Mouse (Mus musculus) spleen, adult 2 months (tissue): Measurements from ENCODE around the gene Ppp1r14a. TPM values are rescaled to one million over a fixed set of nuclear protein-coding genes. Genes with fewer than 3 reads are reported as not detected.

Source experiments
- DNase-seq, 2 experiments: peaks; one replicate each; pipeline versions ENCODE4 v3.0.0 to v3.0.0-alpha.2; 2012 to 2021; ENCODE audit warnings: low spot score in 2 of 2, low read depth in 1 of 2
- H3K27ac ChIP-seq: fragments of 200-500 bp; 2 replicates; pipeline ENCODE4 v1.5.1; 2012; ENCODE audit warnings: low read length, inconsistent platforms; ENCODE audit not compliant: insufficient read depth
- H3K27me3 ChIP-seq: fragments of 200-500 bp; 2 replicates; pipeline ENCODE4 v1.6.1; 2012; ENCODE audit warnings: mild to moderate bottlenecking, moderate library complexity, low read length, inconsistent platforms; ENCODE audit not compliant: control insufficient read depth, insufficient read depth
- H3K36me3 ChIP-seq: fragments of 200-500 bp; 2 replicates; pipeline ENCODE4 v1.6.1; 2012; ENCODE audit warnings: mild to moderate bottlenecking, low read length, inconsistent platforms; ENCODE audit not compliant: control insufficient read depth, insufficient read depth
- H3K4me1 ChIP-seq: fragments of 200-500 bp; 2 replicates; pipeline ENCODE4 v1.6.1; 2011; ENCODE audit warnings: inconsistent platforms; ENCODE audit not compliant: control insufficient read depth, insufficient read depth, insufficient read length
- H3K4me3 ChIP-seq: fragments of 200-500 bp; 2 replicates; pipeline ENCODE4 v1.5.1; 2011; ENCODE audit warnings: mild to moderate bottlenecking, inconsistent platforms; ENCODE audit not compliant: insufficient read depth, insufficient read length; ENCODE audit errors: extremely low read depth
- CTCF ChIP-seq: fragments of 200-500 bp; IDR thresholded peaks from 2 replicates; pipeline ENCODE4 v1.5.1; 2011; ENCODE audit warnings: mild to moderate bottlenecking, inconsistent platforms; ENCODE audit not compliant: insufficient read depth, insufficient read length, insufficient replicate concordance; ENCODE audit errors: extremely low read depth
- POLR2A ChIP-seq: fragments of 200-500 bp; IDR thresholded peaks from 2 replicates; pipeline ENCODE4 v1.6.1; 2011; ENCODE audit warnings: low read depth, low read length, inconsistent platforms
- WGBS: fragments of 180-500 bp; shearing (Covaris S2); methylation state at CpG from one replicate; pipeline ENCODE4 v1.1.7; 2018; 5-methylcytosine and 5-hydroxymethylcytosine counted together
- polyA plus RNA-seq: library from polyadenylated mRNA; depleted of rRNA; stranded (reverse); fragments of >200 nt; gene quantifications from 2 replicates; pipeline ENCODE4 v1.2.3, GENCODE M21; 2012

The Ppp1r14a gene
- polyA plus RNA-seq, 1 experiment = 27.3 TPM

- no peak overlapping the region for H3K4me3 ChIP-seq
- 93% methylated on average over 6 of the region's 6 CpGs for WGBS
- no peak for DNase-seq
- peaks cover 3% of the 10 kb centered on the region; the same call in 1 of the 2 replicates for H3K27me3 ChIP-seq
- peaks cover 15% of the 10 kb centered on the region for H3K4me1 ChIP-seq
- TF ChIP-seq POLR2A = no peak
- TF ChIP-seq CTCF = no peak
- H3K36me3 ChIP-seq = no peaks in the 10 kb centered on the region
- no peak overlapping the region for H3K27ac ChIP-seq
Observed at GRCm38 (mm10) chr7:29284523-29284922, 4.6 kb upstream of the Ppp1r14a start.

DNA sequence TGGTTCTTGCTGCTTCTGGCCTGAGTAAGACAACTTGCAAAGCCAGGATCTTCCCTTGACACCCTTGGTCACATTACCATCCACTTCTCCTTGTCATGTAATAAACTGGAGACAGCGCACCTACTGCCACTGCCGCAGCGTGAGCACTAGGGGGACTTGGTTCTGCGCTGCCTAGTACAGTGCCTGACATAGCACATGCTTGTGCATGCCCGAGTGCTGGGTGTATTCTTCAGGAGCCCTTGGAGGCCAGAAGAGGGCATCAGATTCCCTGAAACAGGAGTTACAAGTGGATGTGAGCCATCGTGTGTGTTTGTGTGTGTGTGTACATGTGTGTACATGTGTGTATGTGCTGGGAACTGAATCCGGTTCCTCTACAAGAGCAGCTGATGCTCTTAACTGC is 1.6 kb upstream of the Ppp1r14a start:
- no peak for DNase-seq
- no peak overlapping the region for H3K4me3 ChIP-seq
- WGBS = 87% methylated on average over 7 of the region's 7 CpGs
- peaks cover 9% of the 10 kb centered on the region for H3K4me1 ChIP-seq
- no peak overlapping the region for H3K27ac ChIP-seq
- H3K36me3 ChIP-seq = no peaks in the 10 kb centered on the region
- peaks cover 3% of the 10 kb centered on the region; the same call in 1 of the 2 replicates for H3K27me3 ChIP-seq
- TF ChIP-seq POLR2A (no peak), CTCF (no peak)

DNA sequence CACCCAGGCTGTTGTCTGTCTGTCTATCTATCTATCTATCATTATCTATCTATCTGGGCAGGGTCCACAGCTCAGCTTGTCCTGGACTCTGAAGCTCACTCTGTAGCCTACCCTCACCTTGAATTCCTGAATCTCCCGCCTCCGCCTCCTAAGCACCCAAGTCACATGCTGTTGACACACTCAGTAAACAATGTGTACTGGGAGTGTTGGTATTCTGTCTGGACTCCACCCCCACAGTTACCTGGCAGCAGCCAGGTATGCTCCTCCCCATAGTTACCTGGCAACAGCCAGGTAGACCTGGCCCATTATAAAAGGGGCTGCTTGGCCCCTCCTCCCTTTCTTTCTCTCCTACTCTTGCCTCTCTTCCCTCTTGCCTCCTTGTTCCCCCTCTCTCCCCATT is 1.0 kb upstream of the Ppp1r14a start:
- DNase-seq = no peak
- WGBS = 94% methylated on average over 2 of the region's 2 CpGs

GRCm38 (mm10) chr7:29289856-29290255 is 748 bp downstream of the Ppp1r14a start:
- peak overlapping the region; percentile 52; the same call in 1 of the 2 replicates for H3K4me3 ChIP-seq
- H3K4me1 ChIP-seq = peaks cover 9% of the 10 kb centered on the region
- no peak for TF ChIP-seq CTCF
- no peak for TF ChIP-seq POLR2A
- no peak for DNase-seq
- 0 out of 2 replicates have a peak overlapping the region, but pooled peaks have one; percentile 56 for H3K27ac ChIP-seq
- H3K27me3 ChIP-seq = peaks cover 3% of the 10 kb centered on the region; the same call in 1 of the 2 replicates
- no peaks in the 10 kb centered on the region for H3K36me3 ChIP-seq
- 92% methylated on average over 6 of the region's 6 CpGs for WGBS

More for the DNA sequence above, 1.0 kb upstream of the Ppp1r14a start:
- Histone ChIP-seq H3K27ac (no peak overlapping the region), H3K36me3 (no peaks in the 10 kb centered on the region), H3K4me3 (no peak overlapping the region), H3K4me1 (peaks cover 9% of the 10 kb centered on the region), H3K27me3 (peaks cover 3% of the 10 kb centered on the region; the same call in 1 of the 2 replicates)
- TF ChIP-seq POLR2A (no peak), CTCF (no peak)

GRCm38 (mm10) chr7:29290691-29291485 is 1.8 kb downstream of the Ppp1r14a start:
- H3K4me1 ChIP-seq = peaks cover 9% of the 10 kb centered on the region
- no peak for DNase-seq
- H3K27me3 ChIP-seq = peaks cover 3% of the 10 kb centered on the region; the same call in 1 of the 2 replicates
- no peak for TF ChIP-seq CTCF
- TF ChIP-seq POLR2A = no peak
- no peaks in the 10 kb centered on the region for H3K36me3 ChIP-seq
- no peak overlapping the region; the same call in 1 of the 2 replicates for H3K4me3 ChIP-seq
- H3K27ac ChIP-seq = peak overlapping the region; percentile 38; the same call in 1 of the 2 replicates
- 84% methylated on average over 11 of the region's 11 CpGs for WGBS

GRCm38 (mm10) chr7:29291616-29292457 is 2.7 kb downstream of the Ppp1r14a start:
- H3K27ac ChIP-seq = no peak overlapping the region
- H3K4me3 ChIP-seq = no peak overlapping the region
- H3K36me3 ChIP-seq = no peaks in the 10 kb centered on the region
- WGBS = 60% methylated on average over 7 of the region's 7 CpGs
- H3K4me1 ChIP-seq = peaks cover 9% of the 10 kb centered on the region
- TF ChIP-seq POLR2A = no peak
- no peak for TF ChIP-seq CTCF
- DNase-seq = no peak
- peaks cover 3% of the 10 kb centered on the region; the same call in 1 of the 2 replicates for H3K27me3 ChIP-seq
